Mouse (Mus musculus) erythroblast, embryonic 14.5 days (primary cell): ENCODE data around the gene Bicd2.

ENCODE experiments used
- GATA1 ChIP-seq: IDR thresholded peaks from 2 replicates; pipeline ENCODE4 v1.6.1; 2012; ENCODE audit warnings: low read length, inconsistent platforms, mixed read lengths
- TAL1 ChIP-seq: IDR thresholded peaks from 3 replicates; pipeline ENCODE4 v1.6.1; 2012; ENCODE audit warnings: low read length, inconsistent platforms, mixed read lengths

DNA sequence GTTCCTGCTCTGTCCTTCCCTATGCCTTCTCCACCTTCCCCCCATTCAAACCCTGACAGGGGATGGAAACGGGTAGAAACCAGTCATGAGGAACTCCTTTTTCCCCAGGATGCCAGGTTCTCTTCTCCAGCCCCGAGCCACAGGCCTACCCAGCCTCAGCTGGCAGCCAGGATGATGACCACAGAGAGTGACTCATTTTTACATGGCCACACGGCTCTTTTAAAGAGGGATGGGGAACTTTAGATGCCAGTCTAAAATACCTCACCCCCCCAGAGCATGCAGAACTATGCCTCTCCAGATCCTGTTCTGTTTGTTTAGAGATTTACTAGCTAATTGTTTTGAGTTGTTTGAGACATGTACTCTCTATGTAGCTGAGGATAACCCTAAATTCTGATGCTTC, 19.9 kb upstream of the Bicd2 start:
- TF ChIP-seq GATA1 (no peak), TAL1 (no peak)
